Mouse (Mus musculus) midbrain, embryonic 10.5 days (tissue): ENCODE measurements around the gene Unkl. TPM values are rescaled to one million over a fixed set of nuclear protein-coding genes. Genes with fewer than 3 reads are reported as not detected.

ENCODE experiments used
- DNase-seq: peaks from one replicate; pipeline ENCODE4 v3.0.0-alpha.2; 2017; ENCODE audit warnings: low spot score
- H3K27ac ChIP-seq: fragments of 300-500 bp; sonication (generic); replicated peaks from 2 replicates; pipeline ENCODE4 v1.5.1; 2016; ENCODE audit warnings: mild to moderate bottlenecking
- H3K27me3 ChIP-seq: fragments of 300-500 bp; sonication (generic); 2 replicates; pipeline ENCODE4 v1.6.1; 2016; ENCODE audit warnings: low read depth, mild to moderate bottlenecking; ENCODE audit not compliant: poor library complexity, severe bottlenecking
- H3K36me3 ChIP-seq: fragments of 300-500 bp; sonication (generic); 2 replicates; pipeline ENCODE4 v1.6.1; 2016; ENCODE audit warnings: mild to moderate bottlenecking, moderate library complexity
- H3K4me1 ChIP-seq: fragments of 300-500 bp; sonication (generic); 2 replicates; pipeline ENCODE4 v1.6.1; 2016
- H3K4me3 ChIP-seq: fragments of 300-500 bp; sonication (generic); 2 replicates; pipeline ENCODE4 v1.5.1; 2016; ENCODE audit warnings: mild to moderate bottlenecking, moderate library complexity
- H3K9me3 ChIP-seq: fragments of 300-500 bp; sonication (generic); replicated peaks from 2 replicates; pipeline ENCODE4 v1.6.1; 2016; ENCODE audit warnings: mild to moderate bottlenecking
- WGBS: fragments of 180-500 bp; shearing (Covaris S2); methylation state at CpG from one replicate; pipeline ENCODE4 v1.1.7; 2016; 5-methylcytosine and 5-hydroxymethylcytosine counted together
- polyA plus RNA-seq: library from polyadenylated mRNA; unstranded; fragments of >200 nt; fragmentation: Nextera tagmentation; extraction: Ambion mirVana; gene quantifications from 2 replicates; pipeline ENCODE4 v1.2.1, GENCODE M21; 2016

Gene Unkl
- polyA plus RNA-seq, result 8.4 and 9.7 TPM in 2 replicates

GRCm38 (mm10) chr17:25188150-25189031 lies at the start of gene Unkl:
Gene Unkl, plus strand, starts transcription at chr17:25188397.
- H3K36me3 ChIP-seq, result peaks cover 21% of the 10 kb centered on the region; the same call in 1 of the 2 replicates

GRCm38 (mm10) chr17:25138803-25139202 lies 49.4 kb upstream of the Unkl start:
- no peaks in the 10 kb centered on the region for H3K9me3 ChIP-seq
- H3K4me3 ChIP-seq, result no peak overlapping the region
- DNase-seq, result no peak
- H3K4me1 ChIP-seq, result peaks cover 10% of the 10 kb centered on the region
- no peaks in the 10 kb centered on the region for H3K27me3 ChIP-seq
- 93% methylated on average over 1 of the region's 1 CpGs for WGBS
- H3K36me3 ChIP-seq, result 0 out of 2 replicates have a peak, but pooled peaks cover 28% of the 10 kb centered on the region
- no peak overlapping the region for H3K27ac ChIP-seq

More at GRCm38 (mm10) chr17:25188150-25189031, at the start of gene Unkl:
- H3K4me3 ChIP-seq, result peak within 1 kb of the TSS; percentile 99
- H3K4me1 ChIP-seq, result peaks cover 50% of the 10 kb centered on the region
- no peaks in the 10 kb centered on the region for H3K27me3 ChIP-seq
- peak within 1 kb of the TSS; percentile 91 for H3K27ac ChIP-seq
- H3K9me3 ChIP-seq, result no peaks in the 10 kb centered on the region
- peak; percentile 79 for DNase-seq
- WGBS, result under 1% methylated on average over 104 of the region's 104 CpGs

GRCm38 (mm10) chr17:25139960-25140359 lies 48.2 kb upstream of the Unkl start:
- H3K36me3 ChIP-seq, result peaks cover 35% of the 10 kb centered on the region
- no peaks in the 10 kb centered on the region for H3K27me3 ChIP-seq
- no peak overlapping the region for H3K27ac ChIP-seq
- H3K9me3 ChIP-seq, result no peaks in the 10 kb centered on the region
- WGBS, result 71% methylated on average over 4 of the region's 4 CpGs
- no peak for DNase-seq
- H3K4me1 ChIP-seq, result no peaks in the 10 kb centered on the region
- H3K4me3 ChIP-seq, result no peak overlapping the region

DNA sequence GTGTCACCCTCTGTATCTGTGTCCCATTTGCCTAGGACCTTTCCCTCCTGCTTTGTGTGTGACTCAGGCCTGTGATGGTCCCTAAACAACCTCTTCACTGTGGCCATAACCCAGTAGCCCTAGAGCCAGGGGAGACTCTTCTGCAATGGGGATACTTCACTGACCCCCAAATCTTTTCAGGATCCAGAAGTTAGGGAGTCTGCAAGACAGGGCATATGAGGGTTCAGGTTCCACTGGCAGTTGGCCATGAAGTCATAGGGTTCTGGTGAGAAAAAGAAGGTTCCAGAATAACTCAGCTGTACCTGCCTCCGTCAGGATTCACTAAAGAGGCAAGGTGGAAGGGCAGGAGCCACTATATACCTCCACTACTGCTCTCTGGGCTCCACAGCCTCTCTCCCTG lies 26.0 kb upstream of the Unkl start, which contains the start of gene Ccdc154:
Ccdc154 (plus strand) TSS at position 301 of the 400 bp plus-strand sequence.
- H3K36me3 ChIP-seq, result peaks cover 43% of the 10 kb centered on the region
- 85% methylated on average over 1 of the region's 1 CpGs for WGBS

DNA sequence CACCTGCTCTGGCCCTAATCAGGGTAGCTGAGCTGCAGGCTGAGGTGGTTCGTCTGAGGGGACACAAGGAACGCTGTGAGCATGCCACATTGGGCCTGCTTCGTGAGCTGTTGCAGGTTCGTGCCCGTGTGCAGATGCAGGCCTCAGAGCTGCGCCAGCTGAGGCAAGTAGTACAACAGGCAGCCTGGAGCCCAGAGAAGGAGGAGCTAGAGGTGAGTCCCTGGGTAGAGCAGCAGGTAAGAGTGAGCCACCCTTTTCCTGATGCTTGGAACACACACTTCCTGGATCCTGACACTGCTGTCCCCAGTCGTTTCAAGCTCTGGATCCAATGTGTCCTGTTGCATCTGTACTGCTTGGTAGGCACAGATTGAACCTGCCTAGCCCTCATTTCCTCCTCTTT lies 24.8 kb upstream of the Unkl start:
- Histone ChIP-seq H3K27ac (no peak overlapping the region), H3K36me3 (peaks cover 32% of the 10 kb centered on the region), H3K4me1 (no peaks in the 10 kb centered on the region), H3K27me3 (no peaks in the 10 kb centered on the region), H3K9me3 (no peaks in the 10 kb centered on the region), H3K4me3 (no peak overlapping the region)
- 77% methylated on average over 7 of the region's 7 CpGs for WGBS
- no peak for DNase-seq

More for the DNA sequence above, 26.0 kb upstream of the Unkl start, which contains the start of gene Ccdc154:
- Histone ChIP-seq H3K9me3 (no peaks in the 10 kb centered on the region), H3K27ac (no peak within 1 kb of the TSS), H3K4me1 (no peaks in the 10 kb centered on the region), H3K4me3 (no peak within 1 kb of the TSS), H3K27me3 (no peaks in the 10 kb centered on the region)
- DNase-seq, result no peak

DNA sequence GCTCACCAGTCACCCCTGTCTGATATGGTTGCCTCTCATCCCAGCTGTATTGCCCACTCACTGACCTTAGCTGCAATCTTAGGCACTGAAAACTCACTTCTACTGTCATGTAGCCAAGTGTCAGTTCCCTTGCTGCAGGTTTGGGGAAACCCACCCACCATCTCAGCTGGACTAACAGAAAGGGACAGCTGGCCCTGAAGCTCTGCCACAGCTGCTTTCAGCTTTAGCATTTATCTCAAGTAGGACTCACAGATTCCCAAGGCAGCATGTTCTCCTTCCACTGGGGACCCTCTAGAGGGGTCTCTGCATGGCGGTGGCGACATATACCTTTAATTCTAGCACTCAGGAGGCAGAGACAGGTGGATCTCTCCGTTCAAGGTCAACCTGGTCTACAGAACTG lies 23.4 kb upstream of the Unkl start:
- Histone ChIP-seq H3K27me3 (no peaks in the 10 kb centered on the region), H3K36me3 (peaks cover 19% of the 10 kb centered on the region), H3K4me1 (no peaks in the 10 kb centered on the region), H3K9me3 (no peaks in the 10 kb centered on the region), H3K4me3 (no peak overlapping the region), H3K27ac (no peak overlapping the region; the same call in 1 of the 2 replicates)
- WGBS, result 91% methylated on average over 3 of the region's 3 CpGs
- no peak for DNase-seq

DNA sequence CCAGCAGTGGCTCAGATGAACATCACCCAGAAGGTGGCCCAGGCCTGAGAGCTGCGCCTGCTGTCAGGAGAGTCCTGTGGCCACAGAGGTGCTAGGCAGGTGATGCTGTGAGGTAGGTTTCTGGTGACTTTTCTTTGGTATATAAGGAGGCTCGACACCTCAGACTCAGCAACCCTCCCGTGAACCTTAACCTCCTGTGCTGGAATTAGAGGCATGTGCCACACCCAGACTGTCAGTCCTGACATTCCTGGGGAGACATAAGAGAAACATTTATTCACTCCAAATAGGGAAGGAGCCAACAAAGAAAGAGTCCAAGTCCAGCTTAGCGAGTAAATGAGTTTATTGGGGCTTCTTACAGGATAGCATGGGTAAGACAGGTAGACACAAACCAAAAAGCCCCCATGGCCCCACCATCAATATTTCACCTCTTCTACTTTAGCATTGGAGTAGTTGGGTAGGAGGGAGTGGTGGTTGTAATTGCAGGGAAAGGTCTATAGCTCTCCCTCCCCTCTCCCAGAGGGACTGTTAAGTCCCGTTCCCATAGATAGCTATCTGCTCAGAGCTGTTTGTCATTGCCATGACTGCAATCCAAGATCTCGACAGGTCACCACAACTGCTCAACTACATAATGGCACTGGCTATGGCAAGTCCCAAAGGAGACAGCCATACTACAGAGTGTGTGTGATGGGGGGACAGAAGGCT lies 22.1 kb upstream of the Unkl start:
- Histone ChIP-seq H3K27ac (no peak overlapping the region), H3K4me1 (no peaks in the 10 kb centered on the region), H3K27me3 (no peaks in the 10 kb centered on the region), H3K36me3 (peaks cover 6% of the 10 kb centered on the region), H3K4me3 (no peak overlapping the region), H3K9me3 (no peaks in the 10 kb centered on the region)
- DNase-seq, result no peak
- 80% methylated on average over 6 of the region's 6 CpGs for WGBS

GRCm38 (mm10) chr17:25169706-25170105 lies 18.5 kb upstream of the Unkl start:
- H3K27ac ChIP-seq, result no peak overlapping the region
- H3K27me3 ChIP-seq, result no peaks in the 10 kb centered on the region
- no peaks in the 10 kb centered on the region for H3K36me3 ChIP-seq
- no peaks in the 10 kb centered on the region for H3K9me3 ChIP-seq
- H3K4me1 ChIP-seq, result no peaks in the 10 kb centered on the region
- DNase-seq, result no peak
- H3K4me3 ChIP-seq, result no peak overlapping the region
- 88% methylated on average over 2 of the region's 2 CpGs for WGBS

DNA sequence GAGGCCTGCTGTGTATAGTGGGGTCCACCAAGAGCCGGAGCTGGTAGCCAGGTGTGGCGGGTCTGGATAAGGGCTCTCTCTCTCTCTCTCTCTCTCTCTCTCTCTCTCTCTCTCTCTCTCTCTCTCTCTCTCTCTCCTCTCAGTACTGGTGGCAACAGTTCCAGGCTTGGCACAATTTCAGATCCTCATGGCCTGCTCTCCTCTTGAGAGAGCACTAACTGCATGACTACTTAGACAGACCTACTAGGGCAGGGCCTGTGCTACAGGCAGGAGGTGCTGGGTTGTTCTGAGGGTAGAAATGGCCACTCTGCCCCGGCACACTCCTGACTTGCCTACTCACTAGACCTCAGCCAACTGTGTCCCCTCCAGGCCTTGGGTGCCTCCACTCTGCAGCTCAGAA lies 15.6 kb upstream of the Unkl start:
- WGBS, result 88% methylated on average over 3 of the region's 3 CpGs
- DNase-seq, result no peak
- H3K9me3 ChIP-seq, result no peaks in the 10 kb centered on the region

DNA sequence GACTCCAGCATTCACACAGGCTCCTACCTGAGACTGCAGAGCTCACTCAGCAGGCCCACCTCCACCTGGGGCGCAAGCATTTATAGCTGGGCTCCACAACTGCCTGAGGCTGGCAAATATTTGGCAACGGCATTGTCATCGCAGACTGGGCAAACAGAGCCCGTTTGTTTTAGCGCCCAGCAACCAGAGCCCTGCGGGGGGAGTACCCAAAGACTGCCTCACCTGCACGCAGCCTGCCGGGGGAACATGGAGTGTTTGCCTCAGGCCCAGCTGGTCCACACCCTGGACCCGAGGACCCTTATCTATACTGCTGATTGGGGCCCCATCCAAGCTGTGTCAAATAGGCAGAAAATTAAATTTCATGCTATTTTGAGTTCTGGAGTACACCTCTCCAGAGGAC lies 12.8 kb upstream of the Unkl start, which contains the start of gene Gm38655:
Gm38655 (minus strand) TSS at position 61 of the 400 bp plus-strand sequence.
- Histone ChIP-seq H3K27ac (no peak within 1 kb of the TSS), H3K4me1 (peaks cover 7% of the 10 kb centered on the region; the same call in 1 of the 2 replicates), H3K9me3 (no peaks in the 10 kb centered on the region), H3K36me3 (no peaks in the 10 kb centered on the region), H3K4me3 (no peak within 1 kb of the TSS), H3K27me3 (no peaks in the 10 kb centered on the region)
- DNase-seq, result no peak
- WGBS, result 73% methylated on average over 9 of the region's 9 CpGs

More for the DNA sequence above, 15.6 kb upstream of the Unkl start:
- Histone ChIP-seq H3K27me3 (no peaks in the 10 kb centered on the region), H3K4me1 (peaks cover 7% of the 10 kb centered on the region; the same call in 1 of the 2 replicates), H3K27ac (no peak overlapping the region), H3K4me3 (no peak overlapping the region), H3K36me3 (no peaks in the 10 kb centered on the region)

DNA sequence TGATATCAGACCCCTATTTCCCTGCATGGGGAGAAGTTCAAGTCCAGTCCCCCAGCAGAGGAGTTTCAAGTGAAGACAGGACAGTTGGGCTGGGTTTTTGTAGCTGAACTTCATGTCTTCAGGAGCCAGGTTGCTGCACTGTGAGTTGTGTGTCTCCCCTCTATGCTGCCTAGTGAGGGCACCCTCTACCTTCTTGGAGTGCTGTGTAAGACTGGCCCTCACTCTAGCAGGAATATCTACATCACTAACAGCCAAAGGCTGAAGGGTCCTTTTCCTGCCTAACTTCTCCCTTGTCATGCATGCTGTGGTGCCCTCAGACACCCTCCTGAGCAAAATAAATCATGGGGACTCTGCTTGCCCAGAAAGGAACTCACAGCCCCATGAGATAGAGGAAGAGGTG lies 5.0 kb upstream of the Unkl start:
- H3K27ac ChIP-seq, result peak overlapping the region; percentile 91; the same call in 1 of the 2 replicates
- DNase-seq, result no peak
- H3K4me1 ChIP-seq, result peaks cover 38% of the 10 kb centered on the region
- H3K36me3 ChIP-seq, result 0 out of 2 replicates have a peak, but pooled peaks cover 7% of the 10 kb centered on the region
- H3K27me3 ChIP-seq, result 0 out of 2 replicates have a peak, but pooled peaks cover 8% of the 10 kb centered on the region
- H3K4me3 ChIP-seq, result peak overlapping the region; percentile 99
- no peaks in the 10 kb centered on the region for H3K9me3 ChIP-seq

DNA sequence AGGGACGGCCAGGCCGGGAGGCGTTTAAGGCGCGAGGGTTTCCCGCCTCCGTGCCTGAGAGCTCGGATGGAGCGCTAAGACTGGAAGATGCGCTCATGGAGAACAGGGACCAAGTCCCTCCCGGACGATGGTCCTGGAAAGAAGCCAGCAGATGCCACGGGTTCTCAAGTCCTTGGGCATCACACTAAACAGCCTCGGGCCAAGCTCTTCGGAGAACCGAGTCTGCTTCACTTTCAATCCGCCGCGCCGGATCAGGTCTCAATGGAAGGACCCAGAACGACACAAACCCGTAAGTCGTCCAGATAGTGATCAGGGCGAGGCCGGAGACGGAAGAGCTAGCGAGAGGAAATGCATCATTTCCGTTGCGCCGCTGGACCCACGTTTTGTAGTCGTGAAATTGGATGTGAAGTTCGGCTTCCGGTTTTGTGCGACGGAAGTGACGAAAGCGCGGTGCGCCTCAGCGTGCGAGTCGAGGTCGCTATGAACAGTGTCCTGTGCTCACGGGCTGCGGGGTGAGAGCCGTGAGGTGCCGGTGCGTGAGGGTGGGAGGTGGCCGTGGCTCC lies 4.0 kb upstream of the Unkl start, which contains the start of gene BC003965:
BC003965 (plus strand) TSS at position 426 of the 563 bp plus-strand sequence.
- Histone ChIP-seq H3K36me3 (0 out of 2 replicates have a peak, but pooled peaks cover 7% of the 10 kb centered on the region), H3K4me3 (peak within 1 kb of the TSS; percentile 99), H3K9me3 (no peaks in the 10 kb centered on the region), H3K27ac (peak within 1 kb of the TSS; percentile 91), H3K4me1 (peaks cover 44% of the 10 kb centered on the region), H3K27me3 (0 out of 2 replicates have a peak, but pooled peaks cover 8% of the 10 kb centered on the region)
- peak; percentile 98 for DNase-seq
- WGBS, result under 1% methylated on average over 50 of the region's 50 CpGs
